Mouse (Mus musculus): ENCODE measurements around the gene Ldhc. TPM values are rescaled to one million over a fixed set of nuclear protein-coding genes. Genes with fewer than 3 reads are reported as not detected.

Gene Ldhc
- polyA plus RNA-seq, 1 experiment, result not detected

- H3K4me1 ChIP-seq (ENCODE audit: control insufficient read depth, insufficient read depth, insufficient read length, low read length), result 0 out of 2 replicates have a peak, but pooled peaks cover 3% of the 10 kb centered on the region
- peak within 1 kb of the TSS; percentile 99 for H3K4me3 ChIP-seq (ENCODE audit: insufficient read depth, low read depth, low read length)
- peak within 1 kb of the TSS; percentile 95 for H3K27ac ChIP-seq (replicated peaks; ENCODE audit: low read depth, low read length)
Observed at GRCm38 (mm10) chr7:46919551-46920176, 58.7 kb downstream of the Ldhc start, which contains the start of gene Tsg101. Tsg101 (minus strand) TSS chr7:46919969.

- Histone ChIP-seq H3K4me3 (ENCODE audit: insufficient read depth, low read depth, low read length) (no peak overlapping the region), H3K4me1 (ENCODE audit: control insufficient read depth, insufficient read depth, insufficient read length, low read length) (0 out of 2 replicates have a peak, but pooled peaks cover 3% of the 10 kb centered on the region), H3K27ac (replicated peaks; ENCODE audit: low read depth, low read length) (no peak overlapping the region)
Observed at GRCm38 (mm10) chr7:46922075-46922474, 61.1 kb downstream of the Ldhc start.

Other genes starting within 250 kb of the Ldhc start
- 3.5 and 5.0 TPM in 2 replicates for gene Sergef, start 221.4 kb upstream of the Ldhc start, polyA plus RNA-seq (2012; ENCODE audit: insufficient read depth, insufficient read length, missing spikeins)
- not detected in 2 replicates for gene Tph1, start 188.7 kb upstream of the Ldhc start, polyA plus RNA-seq (2012; ENCODE audit: insufficient read depth, insufficient read length, missing spikeins)
- 3.2 and 4.4 TPM in 2 replicates for gene Saal1, start 150.5 kb upstream of the Ldhc start, polyA plus RNA-seq (2012; ENCODE audit: insufficient read depth, insufficient read length, missing spikeins)
- gene Saa3, start 145.5 kb upstream of the Ldhc start, polyA plus RNA-seq (2012; ENCODE audit: insufficient read depth, insufficient read length, missing spikeins), result 3.2 TPM in 1 of 2 replicates, not detected in the other
- gene Saa4, start 128.6 kb upstream of the Ldhc start, polyA plus RNA-seq (2012; ENCODE audit: insufficient read depth, insufficient read length, missing spikeins), result 0.48 TPM in 1 of 2 replicates, not detected in the other
- gene Saa1, start 118.2 kb upstream of the Ldhc start, polyA plus RNA-seq (2012; ENCODE audit: insufficient read depth, insufficient read length, missing spikeins), result not detected in 2 replicates
- not detected in 2 replicates for gene Saa2, start 109.4 kb upstream of the Ldhc start, polyA plus RNA-seq (2012; ENCODE audit: insufficient read depth, insufficient read length, missing spikeins)
- 11.9 and 13.5 TPM in 2 replicates for gene Hps5, start 65.1 kb upstream of the Ldhc start, polyA plus RNA-seq (2012; ENCODE audit: insufficient read depth, insufficient read length, missing spikeins)
- 17.6 and 24.3 TPM in 2 replicates for gene Gtf2h1, start 65.1 kb upstream of the Ldhc start, polyA plus RNA-seq (2012; ENCODE audit: insufficient read depth, insufficient read length, missing spikeins)
- gene Ldha, start 19.7 kb upstream of the Ldhc start, polyA plus RNA-seq (2012; ENCODE audit: insufficient read depth, insufficient read length, missing spikeins), result 1,796 and 2,267 TPM in 2 replicates
- 91.6 and 103 TPM in 2 replicates for gene Tsg101, start 58.8 kb downstream of the Ldhc start, polyA plus RNA-seq (2012; ENCODE audit: insufficient read depth, insufficient read length, missing spikeins)
- gene Uevld, start 97.3 kb downstream of the Ldhc start, polyA plus RNA-seq (2012; ENCODE audit: insufficient read depth, insufficient read length, missing spikeins), result 9.3 and 12.4 TPM in 2 replicates
- not detected in 2 replicates for gene Gm9999, start 122.4 kb downstream of the Ldhc start, polyA plus RNA-seq (2012; ENCODE audit: insufficient read depth, insufficient read length, missing spikeins)
- gene Spty2d1, start 147.2 kb downstream of the Ldhc start, polyA plus RNA-seq (2012; ENCODE audit: insufficient read depth, insufficient read length, missing spikeins), result 6.4 TPM in 2 replicates
- 2.6 and 4.9 TPM in 2 replicates for gene Tmem86a, start 189.4 kb downstream of the Ldhc start, polyA plus RNA-seq (2012; ENCODE audit: insufficient read depth, insufficient read length, missing spikeins)

Data from brown adipose tissue, adult 24 weeks (tissue).